Mouse (Mus musculus): Measurements from ENCODE around the gene Mia3.
"Not testable (repeated sequence)": the region's sequence is repeated elsewhere in the genome, so short reads cannot be mapped to it uniquely, and the experiment has no call there.

Mia3 gene

DNA sequence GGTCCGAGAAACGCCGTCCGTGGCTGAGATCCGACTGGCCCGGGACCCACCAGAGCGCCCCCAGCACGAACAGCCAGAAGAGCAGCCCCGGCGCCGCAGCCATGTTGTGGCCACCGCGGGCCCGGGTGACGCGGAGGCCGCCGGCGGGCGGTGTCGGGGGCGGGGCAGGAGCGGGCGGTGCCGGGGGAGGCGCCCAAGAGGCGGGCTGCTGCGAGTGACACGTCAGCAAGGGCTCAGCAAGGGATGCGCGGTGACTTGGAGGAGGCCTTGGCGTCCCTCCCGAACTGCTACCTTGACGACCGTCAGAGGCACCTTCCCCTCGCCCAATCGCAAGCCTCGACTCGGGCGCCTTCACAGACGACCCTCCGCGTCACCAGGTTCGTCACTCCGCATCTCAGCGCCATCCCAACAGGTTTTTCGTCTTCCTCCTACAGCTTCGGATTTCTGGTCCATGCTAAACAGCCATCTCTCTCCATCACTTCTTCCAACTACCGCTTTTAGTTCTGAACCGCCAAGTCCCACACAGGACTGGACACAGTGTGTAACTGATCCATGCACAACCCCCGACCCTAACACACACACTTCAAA is at the start of gene Mia3:
Gene Mia3 (minus strand): TSS at position 127 of the 588 bp plus-strand sequence.
- peak; percentile 99 to 100 for DNase-seq

DNA sequence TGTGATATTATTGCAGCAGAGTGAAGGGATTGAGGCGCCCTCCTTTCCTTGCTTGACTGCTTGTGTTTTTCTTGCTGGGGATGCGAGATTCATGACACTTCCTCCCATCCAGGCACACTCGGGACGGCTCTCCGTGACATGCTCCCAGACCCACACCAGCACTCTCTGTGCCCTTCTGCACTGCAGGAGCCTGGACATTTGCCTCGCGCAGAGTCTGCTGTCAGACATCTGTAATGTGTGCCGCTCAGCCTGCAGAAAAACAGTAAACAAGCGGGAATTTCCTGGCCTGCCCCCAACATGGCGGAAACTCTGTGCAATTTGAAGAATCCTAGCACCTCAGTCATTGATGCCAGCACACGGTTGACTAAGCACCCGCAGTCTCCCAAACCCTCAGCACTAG is 48.5 kb upstream of the Mia3 start, which contains the start of gene Hhipl2:
Gene Hhipl2 (plus strand): TSS at position 343 of the 400 bp plus-strand sequence.
- no peak for DNase-seq

GRCm38 (mm10) chr1:183414081-183414727 is 44.9 kb upstream of the Mia3 start:
- no peak for DNase-seq

GRCm38 (mm10) chr1:183403396-183403795 is 34.0 kb upstream of the Mia3 start:
- DNase-seq, result no peak

DNA sequence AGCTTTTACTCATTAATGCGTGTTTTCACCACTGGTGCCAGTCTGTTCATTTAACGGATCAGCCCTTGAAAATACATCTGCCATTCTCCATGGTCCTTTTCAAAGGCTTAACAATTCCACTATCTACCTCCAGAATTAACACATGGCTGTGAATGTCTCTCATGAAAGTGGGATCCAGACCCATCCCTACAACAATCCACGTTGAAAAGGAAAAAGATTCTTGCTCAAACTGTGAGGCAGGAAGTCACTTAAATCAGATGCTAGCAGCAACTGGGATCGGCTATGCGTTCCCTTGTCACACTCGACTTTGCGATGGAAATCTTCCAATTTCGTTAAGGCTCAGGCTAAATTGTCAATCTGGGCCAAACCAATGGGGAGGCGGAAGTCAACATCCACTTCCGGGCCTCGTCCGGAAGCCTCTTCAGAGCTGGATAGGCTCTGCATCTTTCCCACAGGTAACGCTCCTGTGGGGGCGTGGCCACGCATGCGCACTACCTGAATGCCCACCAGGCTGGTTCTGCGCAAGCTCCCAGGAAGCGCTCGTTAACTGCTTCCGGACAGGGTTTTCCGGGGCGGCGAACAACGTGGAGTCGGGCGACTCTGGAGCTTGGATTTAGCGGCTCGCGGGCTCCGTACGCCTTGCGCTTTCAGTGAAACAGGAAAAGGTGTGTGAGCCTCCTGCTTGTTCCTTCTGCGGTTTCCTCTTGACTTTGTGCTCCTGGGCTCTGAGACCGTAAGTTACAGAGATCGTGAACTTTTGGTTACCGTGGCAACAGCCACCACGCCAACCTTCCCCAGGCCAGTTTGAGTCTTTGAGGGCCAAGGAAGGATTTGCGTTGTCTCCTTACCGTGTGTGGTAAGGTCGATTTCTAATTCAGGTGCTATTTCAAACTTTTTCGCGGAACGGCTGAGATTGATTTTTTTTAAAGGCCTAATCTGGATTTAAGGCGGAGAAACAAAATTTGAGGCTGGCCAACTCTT is 19.4 kb upstream of the Mia3 start, which contains the start of gene Taf1a:
Gene Taf1a (plus strand): TSS at position 556 of the 981 bp plus-strand sequence.
- DNase-seq, result peak; percentile 94 to 95

DNA sequence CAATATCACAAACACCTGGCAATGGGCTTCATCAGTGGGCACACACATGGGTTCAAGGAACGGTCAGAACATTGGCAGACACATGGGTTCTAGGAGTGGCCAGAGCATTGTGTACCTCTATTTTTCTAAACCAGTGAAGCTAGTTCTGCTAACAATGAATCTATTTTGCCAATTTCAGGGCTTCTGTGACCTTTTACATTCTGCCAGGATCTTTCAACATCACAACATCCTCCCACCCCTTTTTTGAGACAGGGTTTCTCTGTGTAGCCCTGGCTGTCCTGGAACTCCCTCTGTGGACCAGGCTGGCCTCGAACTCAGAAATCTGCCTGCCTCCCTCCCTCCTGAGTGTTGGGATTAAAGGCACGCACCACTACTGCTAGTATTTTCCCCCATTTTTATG is 18.1 kb upstream of the Mia3 start:
- DNase-seq, result not testable (repeated sequence)

- no peak for DNase-seq
These were observed 13.3 kb upstream of the Mia3 start for GRCm38 (mm10) chr1:183382621-183383020.

DNA sequence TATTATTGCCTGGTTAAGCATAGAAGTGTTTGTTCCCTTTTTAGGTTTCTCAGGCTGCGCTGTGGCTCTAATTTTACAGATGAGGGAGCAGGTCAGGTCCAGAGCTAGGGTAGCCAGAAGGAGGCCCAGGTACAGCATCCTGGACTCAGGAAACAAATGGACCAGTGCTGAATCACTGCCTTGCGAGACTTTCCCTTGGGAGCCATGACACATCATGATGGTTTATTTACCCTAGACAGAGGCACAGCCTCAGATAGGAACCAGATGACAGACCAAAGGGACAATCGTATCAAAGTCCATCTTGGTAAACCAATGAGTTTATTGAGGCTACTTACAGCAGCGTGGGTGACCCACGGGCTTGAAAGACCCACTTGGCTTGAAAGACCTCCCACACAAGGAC is 12.5 kb upstream of the Mia3 start:
- DNase-seq, result no peak

GRCm38 (mm10) chr1:183379376-183379775 is 10.0 kb upstream of the Mia3 start:
- not testable (repeated sequence) for DNase-seq

GRCm38 (mm10) chr1:183378321-183378941 is 9.1 kb upstream of the Mia3 start:
- DNase-seq, result no peak

- no peak for DNase-seq
These were observed 7.7 kb upstream of the Mia3 start for GRCm38 (mm10) chr1:183377045-183377444.

GRCm38 (mm10) chr1:183374728-183375127 is 5.4 kb upstream of the Mia3 start:
- DNase-seq, result no peak

GRCm38 (mm10) chr1:183368601-183369400 is 552 bp downstream of the Mia3 start:
- peak; percentile 55 to 56 for DNase-seq

- no peak for DNase-seq
These were observed 3.0 kb downstream of the Mia3 start for GRCm38 (mm10) chr1:183366361-183366760.

GRCm38 (mm10) chr1:183363577-183363867 is 5.8 kb downstream of the Mia3 start:
- DNase-seq, result no peak

GRCm38 (mm10) chr1:183362729-183363576 is 6.4 kb downstream of the Mia3 start:
- no peak for DNase-seq

- no peak for DNase-seq
These were observed 7.1 kb downstream of the Mia3 start for GRCm38 (mm10) chr1:183362301-183362700.

DNA sequence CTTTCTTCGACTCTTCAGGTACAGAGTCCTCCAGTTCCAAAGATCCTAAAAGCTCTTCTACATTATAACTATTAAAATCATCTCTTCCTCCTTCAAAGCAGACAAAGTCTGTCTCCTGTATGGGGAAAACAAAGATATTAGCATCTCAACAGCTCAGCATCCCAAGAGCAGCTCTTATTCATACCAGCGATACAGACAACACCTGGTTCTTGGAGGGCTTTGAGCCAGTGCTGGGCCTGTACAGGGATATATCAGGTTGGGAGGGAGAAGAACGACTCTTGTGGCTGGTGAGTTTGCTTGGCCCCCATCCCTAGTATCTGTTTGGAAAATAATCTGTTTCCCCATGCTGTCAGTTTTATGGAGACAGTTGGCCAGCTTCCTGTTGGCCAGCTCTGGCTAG is 10.5 kb downstream of the Mia3 start:
- DNase-seq, result no peak

GRCm38 (mm10) chr1:183349840-183350239 is 19.5 kb downstream of the Mia3 start:
- peak; percentile 69 to 71 for DNase-seq

DNA sequence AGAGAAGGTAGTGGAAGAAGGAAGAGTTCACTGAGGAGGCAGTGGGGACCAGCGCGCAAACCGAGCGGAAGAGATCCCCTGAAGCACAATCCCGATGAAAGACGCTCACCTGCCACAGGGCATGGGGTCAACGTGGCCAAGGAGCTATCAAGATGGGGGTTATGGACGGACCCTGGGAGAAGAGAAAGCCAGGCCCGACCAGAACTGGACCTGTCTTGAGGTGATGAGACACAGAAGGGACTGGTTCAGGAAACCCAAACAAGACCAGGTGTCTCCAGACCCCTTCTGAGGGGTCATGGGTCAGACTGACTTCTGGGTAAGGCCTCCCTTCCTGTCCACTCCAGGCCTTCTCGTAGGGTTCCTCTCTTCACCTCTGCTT is 23.5 kb downstream of the Mia3 start:
- no peak for DNase-seq

Measured in cerebellum, adult 18-20 months (tissue).